ENCODE assay signal across 9 mouse cellular contexts in the genomic region with DNA sequence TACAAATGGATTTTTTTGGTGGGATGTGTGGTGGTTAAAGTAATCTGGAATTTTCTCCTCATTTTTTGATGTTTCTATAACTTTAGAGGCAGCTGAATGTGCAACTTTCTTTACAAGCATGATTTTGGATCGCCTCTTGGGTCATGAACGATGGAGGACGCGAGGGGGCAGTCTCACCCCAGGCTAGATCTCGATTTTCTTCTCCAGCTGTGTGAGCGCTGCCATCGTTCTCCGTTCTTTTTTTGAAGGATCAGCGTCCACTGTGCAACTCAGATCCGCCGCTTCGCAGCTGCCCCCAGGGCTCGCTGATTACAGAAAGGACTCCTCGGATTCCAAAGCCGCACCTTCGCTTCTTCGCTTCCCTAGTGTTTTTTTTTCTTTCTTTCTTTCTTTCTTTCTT.
DNase-seq lines count a peak whose midpoint lies in the region; ATAC-seq and TF ChIP-seq lines count a peak whose summit lies in the region.
"Had no signal": no experiment of that assay in that cellular context is flagged by ENCODE, and none has a peak within 500 bp of the region (broad histone marks: within the 10 kb centered on the region; RNA-seq: fewer than 3 reads in every experiment).

No protein-coding gene starts in this region.

- H3K4me3 ChIP-seq in CH12.LX (replicated peaks in 1 of 3; ENCODE audit: low read depth in 2 of 3, low read length in 2 of 3, poor library complexity in 1 of 3), result no peak overlapping the region
- peak overlapping the region; percentile 35 for H3K4me3 ChIP-seq in heart, embryonic 15.5 days
- no peak overlapping the region for H3K4me3 ChIP-seq in liver, embryonic 12.5 days
- H3K4me3 ChIP-seq in neural tube, embryonic 12.5 days, result 0 out of 2 replicates have a peak overlapping the region, but pooled peaks have one; percentile 22
- H3K4me3 ChIP-seq: erythroblast, embryonic 14.5 days had no signal

- H3K27me3 ChIP-seq in CH12.LX (replicated peaks), result peaks cover 77% of the 10 kb centered on the region
- H3K27me3 ChIP-seq in heart, embryonic 15.5 days, result peaks cover 13% of the 10 kb centered on the region
- H3K27me3 ChIP-seq in liver, embryonic 12.5 days (replicated peaks), result no peaks in the 10 kb centered on the region
- no peaks in the 10 kb centered on the region for H3K27me3 ChIP-seq in neural tube, embryonic 12.5 days (replicated peaks)

- dilution Hi-C loops in CH12.LX (cut with MboI; ENCODE audit: extremely low pct_ligation_motif_present, extremely low pct_unique_long_range_greater_than_20kb, low sequenced_read_pairs), result no loop called here

- no peaks in the 10 kb centered on the region for H3K79me2 ChIP-seq in CH12.LX (replicated peaks; ENCODE audit: control insufficient read depth, extremely low read depth, insufficient read depth, poor library complexity, severe bottlenecking)

- no peak for TF ChIP-seq EP300 in CH12.LX (IDR thresholded peaks at IDR 0.05; ENCODE audit: low read length)

- TF ChIP-seq RAD21 in CH12.LX (IDR thresholded peaks at IDR 0.05; ENCODE audit: low read depth, low read length), result peak; percentile 86

- H3K4me2 ChIP-seq in CH12.LX (ENCODE audit: insufficient read depth, low read depth, poor library complexity, severe bottlenecking), result peak overlapping the region; percentile 67
- H3K4me2 ChIP-seq in heart, embryonic 15.5 days, result peak overlapping the region; percentile 59
- H3K4me2 ChIP-seq in liver, embryonic 12.5 days, result peak overlapping the region; percentile 50
- peak overlapping the region; percentile 52 for H3K4me2 ChIP-seq in neural tube, embryonic 12.5 days (replicated peaks)

- in situ Hi-C loops in CH12.LX (cut with MboI; ENCODE audit: low pct_ligation_motif_present, low pct_unique_long_range_greater_than_20kb, low sequenced_read_pairs), result loop anchor here (25.0 kb wide), 1 partner anchor 361 kb away; no protein-coding TSS in a partner anchor

- no peaks in the 10 kb centered on the region for H3K36me3 ChIP-seq in CH12.LX (replicated peaks in 1 of 2; ENCODE audit: control insufficient read depth in 1 of 2, insufficient read depth in 1 of 2, low read length in 1 of 2)
- no peaks in the 10 kb centered on the region for H3K36me3 ChIP-seq in heart, embryonic 15.5 days
- H3K36me3 ChIP-seq in liver, embryonic 12.5 days, result no peaks in the 10 kb centered on the region
- H3K36me3 ChIP-seq in neural tube, embryonic 12.5 days, result no peaks in the 10 kb centered on the region

- H3K4me1 ChIP-seq in CH12.LX (ENCODE audit: control insufficient read depth in 1 of 2, insufficient read depth in 2 of 2), result no peaks in the 10 kb centered on the region; a peak in 1 of 4 replicates
- peaks cover 2% of the 10 kb centered on the region; the same call in 1 of the 2 replicates for H3K4me1 ChIP-seq in heart, embryonic 15.5 days (replicated peaks)
- no peaks in the 10 kb centered on the region for H3K4me1 ChIP-seq in liver, embryonic 12.5 days
- H3K4me1 ChIP-seq in neural tube, embryonic 12.5 days, result no peaks in the 10 kb centered on the region

- WGBS in heart, embryonic 15.5 days, result under 1% methylated on average over 17 of the region's 17 CpGs
- 4% methylated on average over 17 of the region's 17 CpGs for WGBS in liver, embryonic 12.5 days (ENCODE audit: insufficient replicate concordance)
- WGBS in neural tube, embryonic 12.5 days, result under 1% methylated on average over 17 of the region's 17 CpGs

- DNase-seq in CH12.LX (ENCODE audit: extremely low read depth), result peak; percentile 71
- peak; percentile 94 for DNase-seq in brain, embryonic 14.5 days (ENCODE audit: low read depth)
- peak; percentile 44 for DNase-seq in fibroblast of lung, adult 2 months (ENCODE audit: low read depth)
- DNase-seq in kidney, postnatal 25 days, result peak; percentile 69 to 73
- DNase-seq in thymus, postnatal 14 days, result peak; percentile 17

- TF ChIP-seq CTCF in CH12.LX (conservative IDR thresholded peaks at IDR 0.05 in 1 of 2, IDR thresholded peaks at IDR 0.05 in 1 of 2; ENCODE audit: low read depth in 2 of 2, low read length in 2 of 2), result peak; percentile 50 to 86
- peak; percentile 94 for TF ChIP-seq CTCF in brain, embryonic 14.5 days (IDR thresholded peaks at IDR 0.05; ENCODE audit: borderline replicate concordance, extremely low read depth, insufficient read depth, insufficient read length)

- H3K9me3 ChIP-seq in CH12.LX (replicated peaks; ENCODE audit: low read length), result no peaks in the 10 kb centered on the region
- no peaks in the 10 kb centered on the region for H3K9me3 ChIP-seq in heart, embryonic 15.5 days (replicated peaks)
- H3K9me3 ChIP-seq in liver, embryonic 12.5 days (replicated peaks), result no peaks in the 10 kb centered on the region
- H3K9me3 ChIP-seq in neural tube, embryonic 12.5 days, result no peaks in the 10 kb centered on the region

- no peak overlapping the region for H3K27ac ChIP-seq in CH12.LX (ENCODE audit: insufficient read depth, low read depth)
- no peak overlapping the region for H3K27ac ChIP-seq in heart, embryonic 15.5 days
- no peak overlapping the region for H3K27ac ChIP-seq in liver, embryonic 12.5 days
- H3K27ac ChIP-seq in neural tube, embryonic 12.5 days, result no peak overlapping the region

- ATAC-seq in heart, embryonic 15.5 days (replicated peaks; ENCODE audit: insufficient number of reproducible peaks, insufficient read depth, low FRiP score, low read depth), result no peak
- ATAC-seq in liver, embryonic 12.5 days, result no peak
- ATAC-seq in neural tube, embryonic 12.5 days (ENCODE audit: low FRiP score, low read depth), result peak; percentile 86

- no peak overlapping the region for H3K9ac ChIP-seq in CH12.LX (ENCODE audit: insufficient read depth, low read depth)
- H3K9ac ChIP-seq in heart, embryonic 15.5 days, result no peak overlapping the region
- H3K9ac ChIP-seq in liver, embryonic 12.5 days, result no peak overlapping the region
- H3K9ac ChIP-seq in neural tube, embryonic 12.5 days, result no peak overlapping the region

- no peak for TF ChIP-seq POLR2A in CH12.LX (IDR thresholded peaks at IDR 0.05; ENCODE audit: low read depth, low read length)
- TF ChIP-seq POLR2A in brain, embryonic 14.5 days (IDR thresholded peaks at IDR 0.05; ENCODE audit: borderline replicate concordance, extremely low read depth, insufficient read depth, insufficient read length, poor library complexity, severe bottlenecking), result no peak

TF ChIP-seq in CH12.LX, 34 proteins besides CTCF, POLR2A, EP300 and RAD21:
- TF ChIP-seq SIN3A (IDR thresholded peaks at IDR 0.05; ENCODE audit: low read length), result no peak
- no peak for TF ChIP-seq USF2 (conservative IDR thresholded peaks at IDR 0.05; ENCODE audit: low read depth, low read length)
- peak; percentile 56 for TF ChIP-seq SMC3 (IDR thresholded peaks at IDR 0.05; ENCODE audit: low read depth, low read length)
- no peak for TF ChIP-seq CHD2 (IDR thresholded peaks at IDR 0.05; ENCODE audit: low read length)
- TF ChIP-seq PAX5 (IDR thresholded peaks at IDR 0.05; ENCODE audit: low read length), result no peak
- TF ChIP-seq BHLHE40 (IDR thresholded peaks at IDR 0.05; ENCODE audit: low read depth, low read length), result no peak
TF ChIP-seq in CH12.LX: peak in this region for 1.

Comparison
In these comparisons a context has a peak if more than half of its experiments do, and no peak if none do; other contexts are left out.
1. DNase-seq: peak in every context shown above with its lines; median percentile 94 in brain, embryonic 14.5 days; 71 in CH12.LX; 71 in kidney, postnatal 25 days; 44 in fibroblast of lung, adult 2 months; 17 in thymus, postnatal 14 days.
2. H3K4me3 ChIP-seq: peak in heart, embryonic 15.5 days (single experiment) and neural tube, embryonic 12.5 days (single experiment); none in CH12.LX (0 of 3) and liver, embryonic 12.5 days (single experiment).
3. Peak in every context shown above with its lines, with median percentiles within 50 percentile points of each other: H3K4me2 ChIP-seq.